Mouse (Mus musculus): Measurements from ENCODE around the gene Aldh18a1. TPM values are rescaled to one million over a fixed set of nuclear protein-coding genes. Genes with fewer than 3 reads are reported as not detected.
"Not testable (repeated sequence)": the region's sequence is repeated elsewhere in the genome, so short reads cannot be mapped to it uniquely, and the experiment has no call there.

Gene Aldh18a1
- total RNA-seq, 1 experiment = 44.4 TPM

DNA sequence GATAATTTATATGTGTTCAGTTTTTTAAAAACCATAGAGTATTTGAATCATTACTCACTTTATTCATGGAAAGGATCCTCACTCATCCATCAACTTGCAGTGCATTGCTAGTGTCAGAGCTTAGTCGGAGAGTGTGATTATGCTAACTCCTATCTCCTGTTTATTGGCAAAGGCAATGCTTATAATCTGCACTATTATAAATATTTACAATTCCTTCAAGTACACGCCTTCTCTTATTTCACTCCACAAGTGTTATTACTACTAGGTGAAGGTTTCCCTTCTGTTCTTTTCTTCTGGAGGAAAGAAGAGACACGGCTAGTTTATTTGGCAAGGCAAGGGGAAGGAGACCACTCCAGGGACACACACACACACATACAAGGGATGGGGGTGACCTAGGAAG is 43.9 kb upstream of the Aldh18a1 start:
- no peaks in the 10 kb centered on the region for H3K9me3 ChIP-seq (ENCODE audit: control insufficient read depth, insufficient read depth, low read depth, low read length)
- H3K9ac ChIP-seq (ENCODE audit: insufficient read depth, low read depth, low read length, poor library complexity, severe bottlenecking) = no peak overlapping the region
- no peaks in the 10 kb centered on the region for H3K36me3 ChIP-seq (ENCODE audit: control insufficient read depth, insufficient read depth, low read length, poor library complexity, severe bottlenecking)
- DNase-seq (ENCODE audit: low read depth, low spot score) = no peak
- no peak overlapping the region for H3K27ac ChIP-seq (ENCODE audit: insufficient read depth, low read depth, low read length, poor library complexity, severe bottlenecking)
- TF ChIP-seq HCFC1 (IDR thresholded peaks at IDR 0.05; ENCODE audit: borderline replicate concordance, insufficient read depth, low read length) (no peak), ZC3H11A (IDR thresholded peaks at IDR 0.05; ENCODE audit: borderline replicate concordance, low read depth, low read length) (no peak), MAFK (IDR thresholded peaks at IDR 0.05; ENCODE audit: insufficient read depth, low read depth, low read length) (no peak), CHD2 (IDR thresholded peaks at IDR 0.05; ENCODE audit: low read depth, low read length) (no peak)
- H3K4me3 ChIP-seq (ENCODE audit: insufficient read depth in 1 of 2, low read depth in 1 of 2, low read length in 2 of 2, poor library complexity in 1 of 2, severe bottlenecking in 1 of 2) = no peak overlapping the region
- in situ Hi-C loops (cut with MboI; ENCODE audit: low sequenced_read_pairs in 2 of 2, unreplicated experiment in 2 of 2) = no loop called here
- H3K4me1 ChIP-seq (ENCODE audit: control insufficient read depth in 2 of 2, insufficient read depth in 2 of 2, low read length in 2 of 2, poor library complexity in 1 of 2) = peaks cover 0 to 2% of the 10 kb centered on the region in 2 experiments; a peak in 1 of 4 replicates

GRCm38 (mm10) chr19:40630606-40631005 is 42.3 kb upstream of the Aldh18a1 start:
- H3K27ac ChIP-seq (ENCODE audit: insufficient read depth, low read depth, low read length, poor library complexity, severe bottlenecking) = no peak overlapping the region
- no peak overlapping the region for H3K9ac ChIP-seq (ENCODE audit: insufficient read depth, low read depth, low read length, poor library complexity, severe bottlenecking)
- no peaks in the 10 kb centered on the region for H3K4me1 ChIP-seq (ENCODE audit: control insufficient read depth in 2 of 2, insufficient read depth in 2 of 2, low read length in 2 of 2, poor library complexity in 1 of 2)
- no peaks in the 10 kb centered on the region for H3K9me3 ChIP-seq (ENCODE audit: control insufficient read depth, insufficient read depth, low read depth, low read length)
- in situ Hi-C loops (cut with MboI; ENCODE audit: low sequenced_read_pairs in 2 of 2, unreplicated experiment in 2 of 2) = no loop called here
- no peaks in the 10 kb centered on the region for H3K36me3 ChIP-seq (ENCODE audit: control insufficient read depth, insufficient read depth, low read length, poor library complexity, severe bottlenecking)
- H3K4me3 ChIP-seq (ENCODE audit: insufficient read depth in 1 of 2, low read depth in 1 of 2, low read length in 2 of 2, poor library complexity in 1 of 2, severe bottlenecking in 1 of 2) = no peak overlapping the region
- no peak for TF ChIP-seq ZC3H11A (IDR thresholded peaks at IDR 0.05; ENCODE audit: borderline replicate concordance, low read depth, low read length)
- TF ChIP-seq ZNF384 (IDR thresholded peaks at IDR 0.05; ENCODE audit: low read depth, low read length) = no peak
- no peak for TF ChIP-seq HCFC1 (IDR thresholded peaks at IDR 0.05; ENCODE audit: borderline replicate concordance, insufficient read depth, low read length)
- no peak for TF ChIP-seq MAFK (IDR thresholded peaks at IDR 0.05; ENCODE audit: insufficient read depth, low read depth, low read length)
- no peak for TF ChIP-seq CHD2 (IDR thresholded peaks at IDR 0.05; ENCODE audit: low read depth, low read length)
- DNase-seq (ENCODE audit: low read depth, low spot score) = no peak

- DNase-seq (ENCODE audit: low read depth, low spot score) = no peak
- in situ Hi-C loops (cut with MboI; ENCODE audit: low sequenced_read_pairs in 2 of 2, unreplicated experiment in 2 of 2) = no loop called here
- H3K27ac ChIP-seq (ENCODE audit: insufficient read depth, low read depth, low read length, poor library complexity, severe bottlenecking) = no peak overlapping the region
- H3K9me3 ChIP-seq (ENCODE audit: control insufficient read depth, insufficient read depth, low read depth, low read length) = no peaks in the 10 kb centered on the region
- H3K4me3 ChIP-seq (ENCODE audit: insufficient read depth in 1 of 2, low read depth in 1 of 2, low read length in 2 of 2, poor library complexity in 1 of 2, severe bottlenecking in 1 of 2) = no peak overlapping the region
- no peak overlapping the region for H3K9ac ChIP-seq (ENCODE audit: insufficient read depth, low read depth, low read length, poor library complexity, severe bottlenecking)
- H3K4me1 ChIP-seq (ENCODE audit: control insufficient read depth in 2 of 2, insufficient read depth in 2 of 2, low read length in 2 of 2, poor library complexity in 1 of 2) = no peaks in the 10 kb centered on the region
- TF ChIP-seq ZNF384 (IDR thresholded peaks at IDR 0.05; ENCODE audit: low read depth, low read length) (no peak), HCFC1 (IDR thresholded peaks at IDR 0.05; ENCODE audit: borderline replicate concordance, insufficient read depth, low read length) (no peak), ZC3H11A (IDR thresholded peaks at IDR 0.05; ENCODE audit: borderline replicate concordance, low read depth, low read length) (no peak), CHD2 (IDR thresholded peaks at IDR 0.05; ENCODE audit: low read depth, low read length) (no peak), MAFK (IDR thresholded peaks at IDR 0.05; ENCODE audit: insufficient read depth, low read depth, low read length) (no peak)
- no peaks in the 10 kb centered on the region for H3K36me3 ChIP-seq (ENCODE audit: control insufficient read depth, insufficient read depth, low read length, poor library complexity, severe bottlenecking)
Observed at GRCm38 (mm10) chr19:40630096-40630495, 41.8 kb upstream of the Aldh18a1 start.

- Histone ChIP-seq H3K27ac (ENCODE audit: insufficient read depth, low read depth, low read length, poor library complexity, severe bottlenecking) (no peak overlapping the region), H3K9me3 (ENCODE audit: control insufficient read depth, insufficient read depth, low read depth, low read length) (no peaks in the 10 kb centered on the region), H3K4me3 (ENCODE audit: insufficient read depth in 1 of 2, low read depth in 1 of 2, low read length in 2 of 2, poor library complexity in 1 of 2, severe bottlenecking in 1 of 2) (no peak overlapping the region), H3K4me1 (ENCODE audit: control insufficient read depth in 2 of 2, insufficient read depth in 2 of 2, low read length in 2 of 2, poor library complexity in 1 of 2) (no peaks in the 10 kb centered on the region), H3K9ac (ENCODE audit: insufficient read depth, low read depth, low read length, poor library complexity, severe bottlenecking) (no peak overlapping the region), H3K36me3 (ENCODE audit: control insufficient read depth, insufficient read depth, low read length, poor library complexity, severe bottlenecking) (no peaks in the 10 kb centered on the region)
- no peak for DNase-seq (ENCODE audit: low read depth, low spot score)
- TF ChIP-seq ZNF384 (IDR thresholded peaks at IDR 0.05; ENCODE audit: low read depth, low read length) (no peak), HCFC1 (IDR thresholded peaks at IDR 0.05; ENCODE audit: borderline replicate concordance, insufficient read depth, low read length) (no peak), MAFK (IDR thresholded peaks at IDR 0.05; ENCODE audit: insufficient read depth, low read depth, low read length) (no peak), CHD2 (IDR thresholded peaks at IDR 0.05; ENCODE audit: low read depth, low read length) (no peak), ZC3H11A (IDR thresholded peaks at IDR 0.05; ENCODE audit: borderline replicate concordance, low read depth, low read length) (no peak)
- in situ Hi-C loops (cut with MboI; ENCODE audit: low sequenced_read_pairs in 2 of 2, unreplicated experiment in 2 of 2) = no loop called here
Observed at GRCm38 (mm10) chr19:40628950-40629349, 40.7 kb upstream of the Aldh18a1 start.

- in situ Hi-C loops (cut with MboI; ENCODE audit: low sequenced_read_pairs in 2 of 2, unreplicated experiment in 2 of 2) = no loop called here
- TF ChIP-seq HCFC1 (IDR thresholded peaks at IDR 0.05; ENCODE audit: borderline replicate concordance, insufficient read depth, low read length) (no peak), CHD2 (IDR thresholded peaks at IDR 0.05; ENCODE audit: low read depth, low read length) (no peak), ZNF384 (IDR thresholded peaks at IDR 0.05; ENCODE audit: low read depth, low read length) (no peak), MAFK (IDR thresholded peaks at IDR 0.05; ENCODE audit: insufficient read depth, low read depth, low read length) (no peak), ZC3H11A (IDR thresholded peaks at IDR 0.05; ENCODE audit: borderline replicate concordance, low read depth, low read length) (no peak)
- Histone ChIP-seq H3K36me3 (ENCODE audit: control insufficient read depth, insufficient read depth, low read length, poor library complexity, severe bottlenecking) (no peaks in the 10 kb centered on the region), H3K4me3 (ENCODE audit: insufficient read depth in 1 of 2, low read depth in 1 of 2, low read length in 2 of 2, poor library complexity in 1 of 2, severe bottlenecking in 1 of 2) (no peak overlapping the region), H3K27ac (ENCODE audit: insufficient read depth, low read depth, low read length, poor library complexity, severe bottlenecking) (no peak overlapping the region), H3K9me3 (ENCODE audit: control insufficient read depth, insufficient read depth, low read depth, low read length) (no peaks in the 10 kb centered on the region), H3K9ac (ENCODE audit: insufficient read depth, low read depth, low read length, poor library complexity, severe bottlenecking) (no peak overlapping the region), H3K4me1 (ENCODE audit: control insufficient read depth in 2 of 2, insufficient read depth in 2 of 2, low read length in 2 of 2, poor library complexity in 1 of 2) (no peaks in the 10 kb centered on the region)
- no peak for DNase-seq (ENCODE audit: low read depth, low spot score)
Observed at GRCm38 (mm10) chr19:40625935-40626334, 37.7 kb upstream of the Aldh18a1 start.

DNA sequence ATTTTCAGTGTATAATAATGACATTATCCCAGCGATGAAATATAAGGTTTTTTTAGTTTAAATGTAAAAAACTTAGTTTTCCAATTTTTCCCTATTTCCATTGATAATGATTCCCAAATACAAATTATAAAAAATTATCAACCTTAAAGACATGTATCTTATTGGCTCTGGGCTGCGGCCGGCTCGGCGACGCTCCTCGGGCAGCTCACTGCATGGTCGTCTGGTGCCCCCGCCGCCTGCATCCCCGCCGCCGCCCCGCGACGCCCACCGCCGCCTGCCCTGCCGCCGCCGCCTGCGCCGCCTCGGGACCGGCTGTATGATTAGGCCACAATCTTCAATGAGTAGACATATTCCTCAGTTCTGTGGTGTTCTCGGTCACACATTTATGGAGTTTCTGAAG is 33.4 kb upstream of the Aldh18a1 start:
- H3K27ac ChIP-seq (ENCODE audit: insufficient read depth, low read depth, low read length, poor library complexity, severe bottlenecking); H3K9me3 ChIP-seq (ENCODE audit: control insufficient read depth, insufficient read depth, low read depth, low read length); H3K4me3 ChIP-seq (ENCODE audit: insufficient read depth in 1 of 2, low read depth in 1 of 2, low read length in 2 of 2, poor library complexity in 1 of 2, severe bottlenecking in 1 of 2); H3K36me3 ChIP-seq (ENCODE audit: control insufficient read depth, insufficient read depth, low read length, poor library complexity, severe bottlenecking); in situ Hi-C loops (cut with MboI; ENCODE audit: low sequenced_read_pairs in 2 of 2, unreplicated experiment in 2 of 2); H3K9ac ChIP-seq (ENCODE audit: insufficient read depth, low read depth, low read length, poor library complexity, severe bottlenecking); H3K4me1 ChIP-seq (ENCODE audit: control insufficient read depth in 2 of 2, insufficient read depth in 2 of 2, low read length in 2 of 2, poor library complexity in 1 of 2); DNase-seq (ENCODE audit: low read depth, low spot score): not testable (repeated sequence)

All from ES-E14 (cell line).